Mouse (Mus musculus): ENCODE results near the gene AC161166.1.
"Not testable (repeated sequence)": the region's sequence is repeated elsewhere in the genome, so short reads cannot be mapped to it uniquely, and the experiment has no call there.

AC161166.1 gene

GRCm38 (mm10) chr7:24525686-24526420, 13.6 kb upstream of the AC161166.1 start:
- DNase-seq (ENCODE audit: low read depth, low spot score), result no peak

- DNase-seq (ENCODE audit: low read depth, low spot score), result no peak
These were observed 12.7 kb upstream of the AC161166.1 start for GRCm38 (mm10) chr7:24524978-24525377.

- no peak for DNase-seq (ENCODE audit: low read depth, low spot score)
These were observed 11.5 kb upstream of the AC161166.1 start for GRCm38 (mm10) chr7:24523723-24524122.

- no peak for DNase-seq (ENCODE audit: low read depth, low spot score)
These were observed 10.6 kb upstream of the AC161166.1 start for GRCm38 (mm10) chr7:24522805-24523204.

- DNase-seq (ENCODE audit: low read depth, low spot score), result not testable (repeated sequence)
These were observed 7.8 kb upstream of the AC161166.1 start for GRCm38 (mm10) chr7:24520054-24520453.

GRCm38 (mm10) chr7:24519130-24519529, 6.9 kb upstream of the AC161166.1 start:
- no peak for DNase-seq (ENCODE audit: low read depth, low spot score)

- DNase-seq (ENCODE audit: low read depth, low spot score), result no peak
These were observed 5.4 kb upstream of the AC161166.1 start for GRCm38 (mm10) chr7:24517654-24518053.

- DNase-seq (ENCODE audit: low read depth, low spot score), result no peak
These were observed 4.8 kb upstream of the AC161166.1 start for GRCm38 (mm10) chr7:24517077-24517476.

GRCm38 (mm10) chr7:24516319-24516718, 4.1 kb upstream of the AC161166.1 start:
- DNase-seq (ENCODE audit: low read depth, low spot score), result not testable (repeated sequence)

GRCm38 (mm10) chr7:24507726-24508114, 4.5 kb downstream of the AC161166.1 start:
- DNase-seq (ENCODE audit: low read depth, low spot score), result no peak

GRCm38 (mm10) chr7:24506838-24507725, 5.2 kb downstream of the AC161166.1 start, which contains the start of gene Zfp428:
Gene Zfp428 (plus strand): TSS chr7:24507006.
- DNase-seq (ENCODE audit: low read depth, low spot score), result peak; percentile 87

- DNase-seq (ENCODE audit: low read depth, low spot score), result no peak
These were observed 5.8 kb downstream of the AC161166.1 start for GRCm38 (mm10) chr7:24506476-24506837.

GRCm38 (mm10) chr7:24506065-24506459, 6.2 kb downstream of the AC161166.1 start:
- no peak for DNase-seq (ENCODE audit: low read depth, low spot score)

- DNase-seq (ENCODE audit: low read depth, low spot score), result no peak
These were observed 6.7 kb downstream of the AC161166.1 start for GRCm38 (mm10) chr7:24505447-24506064.

- DNase-seq (ENCODE audit: low read depth, low spot score), result no peak
These were observed 7.4 kb downstream of the AC161166.1 start for GRCm38 (mm10) chr7:24504868-24505267.

GRCm38 (mm10) chr7:24504004-24504403, 8.3 kb downstream of the AC161166.1 start:
- no peak for DNase-seq (ENCODE audit: low read depth, low spot score)

- DNase-seq (ENCODE audit: low read depth, low spot score), result no peak
These were observed 10.8 kb downstream of the AC161166.1 start for GRCm38 (mm10) chr7:24501492-24501891.

- DNase-seq (ENCODE audit: low read depth, low spot score), result no peak
These were observed 11.3 kb downstream of the AC161166.1 start for GRCm38 (mm10) chr7:24500929-24501328.

GRCm38 (mm10) chr7:24499856-24500577, 12.2 kb downstream of the AC161166.1 start:
- no peak for DNase-seq (ENCODE audit: low read depth, low spot score)

- no peak for DNase-seq (ENCODE audit: low read depth, low spot score)
These were observed 24.0 kb downstream of the AC161166.1 start for GRCm38 (mm10) chr7:24488303-24488702.

GRCm38 (mm10) chr7:24487403-24487802, 24.9 kb downstream of the AC161166.1 start:
- DNase-seq (ENCODE audit: low read depth, low spot score), result no peak

All from retina, postnatal 7 days (tissue).